Mouse (Mus musculus) left cerebral cortex, adult 18-20 months (tissue): ENCODE measurements around the gene Frs3. TPM values are rescaled to one million over a fixed set of nuclear protein-coding genes. Genes with fewer than 3 reads are reported as not detected.

ENCODE experiments used
- DNase-seq, 2 experiments: peaks; one replicate each; pipeline ENCODE4 v3.0.0; 2021 to 2022; ENCODE audit warnings: low spot score in 2 of 2, mixed read lengths in 1 of 2
- total RNA-seq, 2 experiments: library from RNA; stranded (reverse); gene quantifications; 2 replicates each; pipeline ENCODE4 v1.2.3; 2021

The Frs3 gene
- total RNA-seq, 2 experiments from 2014 or later: 32.2 to 37.0 TPM

- DNase-seq: no peak
These were observed 42.1 kb downstream of the Frs3 start for GRCm38 (mm10) chr17:47730633-47731575.

DNA sequence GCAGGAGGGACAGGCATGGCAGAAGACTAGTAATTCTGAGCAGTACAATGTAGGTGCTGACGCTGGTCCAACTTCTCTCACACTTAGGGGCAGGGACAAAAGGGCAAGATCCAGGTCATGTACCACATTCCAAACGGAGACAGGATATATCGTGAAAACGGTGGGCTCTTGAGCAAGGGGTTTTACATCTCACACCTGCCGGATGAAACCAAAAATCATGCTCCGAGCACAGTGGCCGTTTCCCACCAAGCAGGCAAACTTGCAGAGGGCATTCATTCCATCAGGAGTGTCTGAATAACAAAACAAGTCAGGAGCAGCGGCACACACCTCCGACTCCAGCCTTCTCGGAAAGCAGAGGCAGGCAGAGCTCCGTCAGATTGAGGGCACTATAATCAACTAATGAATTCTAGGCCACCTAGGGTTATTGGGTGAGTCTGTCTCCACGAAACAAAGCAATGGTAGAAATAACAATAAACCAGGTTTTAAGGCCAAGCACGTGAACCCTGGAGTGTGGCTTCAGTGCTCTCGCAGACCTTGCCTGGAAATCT lies 46.8 kb downstream of the Frs3 start:
- no peak for DNase-seq

DNA sequence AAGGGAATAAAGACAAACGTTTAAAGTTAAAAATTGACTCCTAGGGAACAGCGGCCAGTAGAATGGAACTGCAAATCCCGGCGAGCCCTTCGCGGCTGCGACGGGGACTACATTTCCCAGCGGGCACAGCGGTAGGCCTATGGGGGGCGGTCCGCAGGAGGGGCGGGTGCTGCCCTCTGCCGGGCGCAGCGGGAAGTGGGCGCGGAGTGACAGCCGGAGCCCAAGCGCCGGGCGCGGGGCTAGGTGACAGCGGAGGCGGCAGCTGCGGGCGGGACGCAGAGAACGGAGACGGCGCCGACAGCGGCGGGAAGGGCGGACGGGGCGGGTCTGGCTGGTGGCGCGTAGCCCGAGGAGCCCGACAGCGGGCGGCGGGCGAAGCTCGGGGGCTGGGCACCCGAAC lies 48.0 kb downstream of the Frs3 start, which contains the start of gene Tfeb:
Tfeb (plus strand) TSS at position 175 of the 400 bp plus-strand sequence.
- peak; percentile 97 to 98 for DNase-seq

GRCm38 (mm10) chr17:47737271-47738065 lies 48.6 kb downstream of the Frs3 start:
- peak; percentile 58 to 63 for DNase-seq

DNA sequence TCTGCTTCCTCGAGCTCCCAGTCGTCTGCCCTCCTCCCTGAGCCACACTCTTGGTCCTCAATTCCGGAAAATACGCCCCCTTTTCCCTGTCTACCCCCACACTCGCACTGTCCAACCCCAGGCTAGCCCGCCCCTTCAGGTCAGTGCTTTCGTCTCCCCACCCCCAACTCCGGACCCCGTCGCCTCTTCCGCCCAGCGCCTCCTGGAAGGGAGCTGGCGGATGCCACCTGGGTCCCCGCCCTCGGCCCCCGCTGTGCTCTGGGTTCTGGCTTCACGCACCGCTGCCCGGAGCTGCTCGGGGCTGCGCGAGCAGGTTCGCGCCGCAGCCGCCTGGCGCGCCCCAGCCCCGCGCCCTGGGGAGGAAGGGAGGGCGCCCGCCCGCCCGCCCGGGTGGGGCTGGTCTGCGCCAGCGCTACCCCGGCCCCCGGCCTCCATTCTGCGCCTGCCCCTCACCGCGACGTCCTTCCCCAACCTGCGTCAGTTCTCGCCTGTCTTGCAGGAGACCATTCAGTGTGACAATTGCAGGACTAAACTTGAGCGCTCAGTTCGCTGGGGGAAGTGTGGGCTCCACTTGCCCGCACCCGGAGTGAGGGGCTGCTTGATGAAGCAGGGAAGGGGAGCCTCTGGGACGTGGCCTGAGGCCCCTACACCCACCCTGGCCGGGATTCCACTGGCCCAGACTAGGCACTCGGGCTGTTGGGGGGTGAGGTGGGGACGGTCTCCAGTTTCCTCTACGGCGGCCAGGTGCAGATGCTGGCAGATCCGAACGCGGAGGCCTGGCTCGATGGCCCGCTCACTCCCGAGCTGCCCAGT lies 49.4 kb downstream of the Frs3 start:
- no peak for DNase-seq

DNA sequence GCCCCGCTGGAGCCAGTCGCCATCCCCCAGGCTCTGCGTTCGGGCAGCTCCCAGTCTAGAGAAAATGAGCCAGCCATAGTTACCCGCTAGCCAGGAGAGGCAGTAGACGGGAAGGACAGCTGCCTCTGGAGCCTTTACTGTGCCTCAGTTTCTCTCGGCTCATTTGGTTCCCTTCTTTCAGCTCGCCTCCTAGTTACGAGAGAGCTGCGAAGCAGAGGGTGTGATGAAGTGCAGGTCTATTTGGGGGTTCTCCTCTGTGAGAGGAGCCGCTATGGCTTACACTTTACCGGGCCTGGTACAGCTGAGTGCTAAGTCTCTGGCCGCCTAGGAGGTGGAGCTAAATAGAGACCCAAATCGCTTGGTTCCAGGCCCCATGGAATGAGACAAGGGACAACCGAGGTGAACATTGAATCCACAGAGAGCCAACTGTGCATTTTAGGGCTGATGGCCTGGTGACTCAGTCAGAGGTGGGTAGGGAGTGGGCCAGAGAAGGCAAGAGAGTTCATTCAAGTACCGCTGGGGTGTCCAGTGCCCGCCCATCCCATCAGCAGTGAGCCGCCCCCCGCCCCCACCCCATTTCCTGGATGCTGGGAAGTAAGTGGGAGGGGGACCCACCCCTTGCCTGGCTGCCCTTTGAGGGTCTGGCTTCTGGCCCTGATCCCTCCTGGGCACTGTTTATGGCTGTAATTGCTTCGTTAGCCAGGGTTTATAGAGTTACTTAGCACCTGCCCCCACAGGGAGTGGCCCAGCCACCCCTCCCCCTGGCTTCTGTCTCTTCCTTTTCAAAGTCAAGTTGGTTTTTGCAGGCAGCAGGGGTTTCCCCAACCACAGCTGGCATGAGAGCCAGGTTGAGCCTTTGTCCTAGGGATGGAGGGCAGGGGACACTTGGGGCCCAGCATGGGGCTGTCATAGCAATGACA lies 50.3 kb downstream of the Frs3 start:
- no peak for DNase-seq

GRCm38 (mm10) chr17:47740186-47740585 lies 51.4 kb downstream of the Frs3 start:
- no peak for DNase-seq

GRCm38 (mm10) chr17:47742991-47743734 lies 54.3 kb downstream of the Frs3 start:
- DNase-seq: no peak

DNA sequence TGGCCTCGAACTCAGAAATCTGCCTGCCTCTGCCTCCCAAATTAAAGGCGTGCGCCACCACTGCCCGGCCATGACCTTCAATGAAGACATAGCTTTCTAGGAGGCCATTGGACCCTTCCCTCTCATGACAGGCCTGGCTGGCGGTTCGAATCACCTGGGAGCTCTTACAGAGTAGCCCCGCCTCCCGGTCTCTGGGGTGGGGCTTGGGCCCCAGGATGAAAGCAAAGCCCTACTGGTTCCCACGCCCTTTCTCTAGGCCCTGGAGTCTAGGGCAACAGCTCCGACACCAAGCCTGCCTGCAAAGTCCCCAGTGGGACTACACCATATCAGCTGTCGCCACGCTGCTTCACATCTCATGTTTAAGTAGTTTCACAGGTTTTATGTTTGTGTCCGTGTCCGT lies 55.3 kb downstream of the Frs3 start:
- no peak for DNase-seq

DNA sequence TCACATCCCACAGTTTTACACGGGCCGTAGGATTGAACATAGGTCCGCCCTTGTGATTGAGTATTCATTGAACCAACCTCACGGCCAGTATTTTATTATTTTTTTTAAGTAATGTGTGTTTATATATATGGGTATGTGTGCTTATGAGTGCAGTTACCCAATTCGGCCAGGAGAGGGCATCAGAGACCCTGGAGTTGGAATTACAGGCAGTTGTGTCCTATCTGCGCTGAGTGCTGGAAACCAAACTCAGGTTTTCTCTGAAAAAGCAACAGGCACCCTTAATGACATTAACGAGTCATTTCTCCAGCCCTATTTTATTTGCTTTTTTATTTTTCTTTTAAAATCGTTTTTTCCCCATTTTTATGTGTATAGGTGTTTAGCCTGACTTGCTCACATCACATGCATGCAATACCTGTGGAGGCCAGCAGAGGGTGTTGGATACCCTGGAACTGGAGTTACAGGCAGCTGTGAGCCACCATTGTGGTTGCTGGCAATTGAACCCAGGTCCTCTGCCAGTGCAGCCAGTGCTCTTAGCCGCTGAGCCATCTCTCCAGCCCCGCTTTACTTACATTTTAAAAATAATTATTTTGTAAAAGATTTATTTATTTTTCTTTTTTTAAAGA lies 56.0 kb downstream of the Frs3 start:
- no peak for DNase-seq

DNA sequence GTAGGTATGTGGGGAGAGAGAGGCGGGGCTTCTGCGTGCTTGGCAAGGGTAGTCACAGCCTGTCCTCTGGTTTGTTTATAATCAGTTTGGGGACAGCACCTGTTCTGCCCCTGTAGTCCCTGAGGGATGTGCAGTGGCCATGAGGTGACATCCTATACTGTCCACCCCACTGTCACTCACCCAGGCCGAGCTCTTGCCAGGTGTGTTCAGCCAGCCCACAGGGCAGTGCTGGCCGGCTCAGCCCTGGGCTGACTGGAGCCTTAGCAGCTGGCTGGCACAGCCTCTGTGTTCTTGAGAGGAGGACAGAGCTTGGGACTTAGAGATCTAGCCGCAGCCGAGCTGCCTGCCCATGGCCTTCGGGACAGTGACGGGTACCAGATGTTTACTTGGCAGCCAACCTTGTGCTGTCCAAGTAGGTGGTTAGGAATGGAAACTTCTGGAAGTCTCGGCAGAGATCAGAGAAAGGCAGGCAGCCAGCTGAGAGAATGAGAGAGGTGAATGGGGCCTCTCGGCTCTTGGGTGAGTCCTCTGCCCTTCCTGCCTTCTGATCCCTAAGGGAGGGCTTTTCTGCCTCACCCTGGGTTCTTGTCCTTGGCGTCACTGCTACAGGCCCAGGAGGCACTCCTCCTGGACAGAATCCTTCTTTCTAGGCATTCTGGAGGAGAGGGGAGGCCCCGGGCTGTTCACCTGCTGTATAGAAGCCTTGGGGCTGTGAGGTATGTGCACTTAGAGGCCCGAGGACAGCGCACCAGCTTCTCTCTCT lies 60.1 kb downstream of the Frs3 start:
- no peak for DNase-seq

- no peak for DNase-seq
These were observed 60.8 kb downstream of the Frs3 start for GRCm38 (mm10) chr17:47749626-47750025.

GRCm38 (mm10) chr17:47750101-47750500 lies 61.3 kb downstream of the Frs3 start:
- no peak for DNase-seq

- DNase-seq: no peak
These were observed 63.0 kb downstream of the Frs3 start for GRCm38 (mm10) chr17:47751811-47752210.

DNA sequence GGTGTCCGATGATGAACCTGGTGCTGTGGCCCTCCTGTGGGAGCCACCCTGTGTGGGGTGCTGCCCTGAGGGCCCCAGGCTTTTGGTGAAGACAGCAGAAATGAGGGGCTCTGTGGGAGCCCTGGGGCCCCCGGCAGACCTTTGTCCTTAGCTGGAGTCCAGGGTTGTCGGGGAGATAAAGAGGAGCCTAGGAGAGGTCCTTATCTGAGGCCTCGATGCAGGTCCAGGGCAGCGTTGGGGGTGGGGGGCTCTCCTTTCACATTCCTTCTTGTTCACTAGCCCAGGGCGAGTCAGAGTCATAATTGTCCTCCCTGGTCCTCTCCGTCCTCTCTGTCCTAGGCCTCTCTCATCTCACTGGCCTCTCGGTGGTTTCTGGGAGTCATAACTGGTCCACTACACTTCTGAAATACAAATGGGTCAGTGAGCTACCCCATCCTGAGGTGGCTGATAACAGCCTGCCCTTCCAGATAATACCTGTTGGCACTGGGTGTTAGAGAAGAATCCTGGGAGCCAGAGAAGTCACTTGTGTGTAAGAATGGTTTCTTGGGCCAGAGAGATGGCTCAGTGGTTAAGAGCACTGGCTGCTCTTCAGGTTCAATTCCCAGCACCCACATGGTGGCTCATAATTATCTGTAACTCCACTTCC lies 64.4 kb downstream of the Frs3 start:
- no peak for DNase-seq
